Mouse (Mus musculus) cerebellum, postnatal 25 days (tissue): ENCODE data around the gene Arhgap1.
A peak's percentile ranks its signal among the peaks of the same experiment; 100 is the strongest.
"Not testable (repeated sequence)": the region's sequence is repeated elsewhere in the genome, so short reads cannot be mapped to it uniquely, and the experiment has no call there.

Source experiments
- DNase-seq, 2 experiments: peaks; one replicate each; pipeline ENCODE4 v3.0.0; 2021; ENCODE audit warnings: mixed read lengths in 2 of 2

Gene Arhgap1

GRCm38 (mm10) chr2:91649553-91650359 lies at the start of gene Arhgap1, which contains the start of gene Zfp408:
TSS of gene Arhgap1 (plus strand) at chr2:91649860.
TSS of gene Zfp408 (minus strand) at chr2:91649791.
- peak; percentile 97 to 98 for DNase-seq

- no peak for DNase-seq
These were observed 49.2 kb upstream of the Arhgap1 start for GRCm38 (mm10) chr2:91600475-91600874.

GRCm38 (mm10) chr2:91602389-91602788 lies 47.3 kb upstream of the Arhgap1 start:
- DNase-seq = no peak

- DNase-seq = not testable (repeated sequence)
These were observed 40.3 kb upstream of the Arhgap1 start for GRCm38 (mm10) chr2:91609370-91609769.

- no peak for DNase-seq
These were observed 27.3 kb upstream of the Arhgap1 start for GRCm38 (mm10) chr2:91622356-91622755.

GRCm38 (mm10) chr2:91623366-91623765 lies 26.3 kb upstream of the Arhgap1 start:
- DNase-seq = not testable (repeated sequence)

GRCm38 (mm10) chr2:91627486-91627885 lies 22.2 kb upstream of the Arhgap1 start:
- no peak for DNase-seq

GRCm38 (mm10) chr2:91628171-91628570 lies 21.5 kb upstream of the Arhgap1 start:
- DNase-seq = no peak

GRCm38 (mm10) chr2:91629682-91630081 lies 20.0 kb upstream of the Arhgap1 start:
- no peak for DNase-seq

- no peak for DNase-seq
These were observed 19.3 kb upstream of the Arhgap1 start for GRCm38 (mm10) chr2:91630384-91630783.

- DNase-seq = no peak
These were observed 17.8 kb upstream of the Arhgap1 start for GRCm38 (mm10) chr2:91631826-91632225.

GRCm38 (mm10) chr2:91632316-91632715 lies 17.3 kb upstream of the Arhgap1 start:
- no peak for DNase-seq

- no peak for DNase-seq
These were observed 16.2 kb upstream of the Arhgap1 start for GRCm38 (mm10) chr2:91633334-91633977.

GRCm38 (mm10) chr2:91634841-91635240 lies 14.8 kb upstream of the Arhgap1 start:
- peak; percentile 65 to 75 for DNase-seq

GRCm38 (mm10) chr2:91635486-91635885 lies 14.2 kb upstream of the Arhgap1 start:
- DNase-seq = no peak

- DNase-seq = no peak
These were observed 13.4 kb upstream of the Arhgap1 start, which contains the start of gene F2 for GRCm38 (mm10) chr2:91636229-91636628. TSS of gene F2 (minus strand) at chr2:91636414.

GRCm38 (mm10) chr2:91636727-91637338 lies 12.8 kb upstream of the Arhgap1 start:
- DNase-seq = no peak

GRCm38 (mm10) chr2:91638931-91639330 lies 10.7 kb upstream of the Arhgap1 start:
- DNase-seq = no peak

- no peak for DNase-seq
These were observed 6.7 kb upstream of the Arhgap1 start for GRCm38 (mm10) chr2:91642825-91643415.

- no peak for DNase-seq
These were observed 5.6 kb upstream of the Arhgap1 start for GRCm38 (mm10) chr2:91644021-91644420.

- no peak for DNase-seq
These were observed 4.3 kb upstream of the Arhgap1 start for GRCm38 (mm10) chr2:91645354-91645753.

GRCm38 (mm10) chr2:91645811-91646210 lies 3.8 kb upstream of the Arhgap1 start:
- DNase-seq = no peak

- DNase-seq = peak; percentile 59 to 80
These were observed 2.9 kb upstream of the Arhgap1 start for GRCm38 (mm10) chr2:91646733-91647132.
